Mouse (Mus musculus) cerebellum, adult 2 months (tissue): ENCODE data around the gene Bclaf1.

ENCODE experiments used
- CTCF ChIP-seq: fragments of 200-500 bp; IDR thresholded peaks from 2 replicates; pipeline ENCODE4 v1.5.1; 2011; ENCODE audit warnings: low read depth, mild to moderate bottlenecking, control low read depth, low read length, moderate library complexity, borderline replicate concordance; ENCODE audit not compliant: insufficient read depth
- POLR2A ChIP-seq: fragments of 200-500 bp; IDR thresholded peaks from 2 replicates; pipeline ENCODE4 v1.6.1; 2011; ENCODE audit warnings: low read length, control low read depth, borderline replicate concordance; ENCODE audit not compliant: insufficient read depth

DNA sequence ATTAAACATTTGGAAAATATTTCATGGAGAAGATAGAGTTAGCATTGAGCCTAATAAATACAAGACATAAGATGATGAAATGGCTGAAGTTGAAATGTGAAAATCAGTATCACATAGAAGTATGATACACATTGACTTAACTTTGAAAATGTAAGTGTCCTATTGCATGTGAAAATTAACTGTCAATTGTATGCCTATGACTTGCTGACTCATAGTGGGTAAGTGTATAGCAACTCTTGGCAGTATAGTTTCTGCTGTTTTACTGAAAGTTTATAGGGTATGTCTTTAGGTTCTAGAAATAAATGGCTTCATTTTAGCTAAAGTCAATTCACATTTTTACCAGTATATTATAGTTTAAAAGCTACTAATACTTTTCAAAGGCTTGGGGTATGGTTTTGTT, 14.0 kb downstream of the Bclaf1 start:
- TF ChIP-seq POLR2A (no peak), CTCF (no peak)
